Mouse (Mus musculus) CD4-positive, CD25-positive, alpha-beta regulatory T cell, adult 2 months (primary cell): ENCODE measurements around the gene Gm43191.
"Not testable (repeated sequence)": the region's sequence is repeated elsewhere in the genome, so short reads cannot be mapped to it uniquely, and the experiment has no call there.

ENCODE experiments used
- DNase-seq: peaks from one replicate; pipeline ENCODE4 v3.0.0-alpha.2; 2012; ENCODE audit warnings: low read depth, low spot score

Gene Gm43191

DNA sequence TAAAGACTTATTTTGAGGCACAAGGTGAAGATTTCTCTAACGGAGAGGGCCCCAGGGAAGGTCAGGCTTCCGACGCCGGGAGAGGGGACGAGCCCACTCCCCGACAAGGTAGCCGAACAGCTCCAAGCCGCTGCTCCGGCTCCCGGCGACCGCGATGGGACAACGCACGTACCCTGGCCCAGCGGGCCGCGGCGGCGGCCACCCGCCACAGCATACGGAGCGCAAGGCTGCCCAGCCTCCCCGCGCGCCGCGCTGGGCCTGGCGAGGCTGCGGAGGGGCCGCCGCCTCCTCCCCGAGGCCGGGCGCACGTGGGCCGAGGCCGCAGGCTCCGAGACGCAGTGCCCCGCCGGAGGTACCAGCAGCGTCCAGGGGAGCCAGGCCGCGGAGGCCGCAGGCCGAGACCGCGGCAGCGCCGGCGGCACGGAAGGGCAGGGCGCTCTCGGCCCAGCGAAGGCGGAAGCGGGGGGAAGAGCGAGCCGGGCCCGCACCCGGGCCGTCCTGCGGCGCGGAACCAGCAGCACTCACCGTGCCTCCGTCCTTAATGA is 19.1 kb downstream of the Gm43191 start:
- DNase-seq = no peak

DNA sequence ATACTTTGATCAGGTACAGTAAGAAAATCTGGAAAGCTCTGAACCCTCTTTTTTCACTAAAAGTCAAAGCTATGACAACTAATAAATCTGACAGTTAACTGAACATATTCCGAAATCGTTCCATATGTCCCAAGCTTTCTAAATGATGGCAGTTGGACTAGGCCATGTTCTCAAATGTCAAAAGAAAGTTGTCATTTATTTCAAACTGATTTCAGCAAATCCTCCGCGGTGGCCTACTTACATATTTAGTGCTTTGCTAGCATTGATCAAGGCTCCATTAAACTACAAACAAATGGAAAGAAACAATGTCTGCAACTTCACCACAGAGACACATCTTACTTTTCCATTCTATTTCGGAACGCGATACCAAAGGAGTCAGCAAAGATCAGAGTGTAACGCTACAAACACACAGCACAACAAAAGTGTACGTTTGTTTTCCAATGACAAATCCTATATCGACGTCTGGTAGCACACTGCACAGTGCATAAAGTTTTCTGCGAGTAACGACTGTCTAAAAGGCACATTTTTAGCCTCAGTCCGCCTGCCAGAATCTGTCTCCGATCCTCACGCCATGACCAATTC is 19.7 kb downstream of the Gm43191 start:
- no peak for DNase-seq

DNA sequence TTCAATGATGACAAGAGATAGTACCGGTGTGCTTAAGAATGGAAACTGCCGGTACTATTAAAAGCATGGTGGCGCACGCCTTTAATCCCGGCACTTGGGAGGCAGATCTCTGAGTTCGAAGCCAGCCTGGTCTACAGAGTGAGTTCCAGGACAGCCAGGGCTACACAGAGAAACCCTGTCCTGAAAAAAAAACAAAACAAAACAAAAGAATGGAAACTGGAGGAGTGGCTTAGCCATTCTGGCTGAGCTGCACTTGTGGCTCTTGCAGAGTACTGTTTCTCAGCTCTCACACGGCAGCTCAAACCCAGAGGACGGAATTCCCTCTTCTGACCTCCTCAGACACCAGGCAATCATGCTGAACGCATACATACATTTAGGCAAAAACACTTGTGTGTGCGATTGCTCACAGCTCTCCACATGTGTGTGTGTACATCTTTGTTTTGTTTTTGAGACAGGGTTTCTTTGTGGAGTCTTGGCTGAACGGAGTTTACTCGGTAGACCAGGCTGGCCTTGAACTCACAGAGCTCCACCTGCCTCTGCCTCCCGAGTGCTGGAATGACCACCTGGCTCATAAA is 21.1 kb downstream of the Gm43191 start:
- peak; percentile 32 for DNase-seq

DNA sequence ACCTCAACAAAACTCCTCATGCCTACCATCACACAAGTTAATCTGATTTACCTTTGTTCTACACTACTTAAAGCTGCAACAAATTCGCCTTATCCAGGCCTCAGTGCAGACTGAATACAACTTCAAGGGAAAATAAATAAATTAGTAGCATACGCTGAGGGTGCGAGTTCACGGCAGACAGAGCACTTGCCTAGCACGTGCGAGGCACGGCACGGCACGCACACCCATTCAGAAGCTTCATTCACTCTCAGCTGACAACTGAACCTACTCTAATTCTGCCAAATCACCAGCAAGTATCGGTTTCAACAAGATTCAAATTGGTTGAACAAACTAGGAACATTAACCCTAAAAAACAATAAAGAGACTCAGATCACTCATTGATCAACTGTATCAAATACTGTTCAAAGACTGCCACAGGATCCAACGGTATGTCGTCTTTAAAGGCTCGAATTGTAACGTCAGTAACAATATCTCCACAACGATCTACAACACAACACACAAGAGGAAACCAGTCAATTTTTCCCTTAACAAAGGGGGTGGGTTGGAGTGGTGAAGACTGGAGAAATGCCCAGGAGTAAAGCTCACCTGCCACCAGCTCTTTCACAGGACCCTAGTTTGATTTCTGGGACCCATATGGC is 22.0 kb downstream of the Gm43191 start:
- DNase-seq = peak; percentile 64

- DNase-seq = peak; percentile 47
Measured at GRCm38 (mm10) chr3:116656184-116656965, 24.7 kb downstream of the Gm43191 start.

GRCm38 (mm10) chr3:116654051-116654450 is 27.0 kb downstream of the Gm43191 start:
- DNase-seq = not testable (repeated sequence)

DNA sequence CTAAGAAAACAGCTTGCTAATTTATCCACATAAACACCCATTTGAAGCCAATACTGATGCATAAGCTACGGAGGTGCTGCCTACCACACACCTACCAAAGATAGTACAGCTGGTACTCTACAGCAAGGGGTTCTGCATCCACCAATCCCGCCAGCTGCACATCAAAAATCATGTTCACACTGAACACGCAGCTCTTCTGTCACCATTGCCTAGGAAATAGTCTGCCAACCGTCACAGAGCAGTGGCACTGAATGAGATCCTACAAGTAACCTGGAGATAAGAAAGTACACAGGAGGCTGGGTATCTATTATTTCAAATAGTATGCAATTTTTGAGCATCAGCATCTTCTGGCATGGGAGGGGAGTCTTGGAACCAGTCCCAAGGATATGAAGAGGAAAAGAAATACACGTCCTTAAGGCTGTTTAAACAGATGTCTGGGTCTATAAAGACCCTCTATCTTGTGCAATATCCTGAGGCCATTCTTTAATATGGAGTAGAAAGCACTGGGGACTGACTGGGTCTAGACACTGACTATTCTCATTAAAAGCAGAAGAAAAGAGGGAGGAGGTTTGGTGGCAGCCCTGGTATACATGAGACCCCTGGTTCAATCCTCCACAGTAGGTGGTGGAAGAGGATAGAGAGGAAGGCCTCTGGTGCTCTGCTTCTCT is 27.6 kb downstream of the Gm43191 start:
- no peak for DNase-seq

DNA sequence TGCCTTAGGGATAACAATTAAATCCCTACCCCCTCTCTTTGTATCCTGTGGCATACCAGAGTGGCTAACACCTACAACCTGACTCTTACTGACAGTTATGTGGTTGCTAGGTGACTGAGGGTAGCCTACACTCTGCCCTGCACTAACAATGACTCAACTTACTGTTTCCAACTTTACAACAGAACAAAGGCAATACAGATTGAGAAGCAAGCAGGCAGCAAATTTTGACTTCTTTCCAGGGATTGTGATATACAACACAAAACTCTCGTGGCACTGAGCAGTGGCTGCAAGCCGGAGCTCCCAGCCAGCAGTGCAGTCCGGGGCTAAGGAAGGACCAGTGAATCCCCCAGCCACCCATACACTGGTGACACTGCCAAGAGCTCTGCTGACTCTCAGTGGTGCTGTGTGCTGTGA is 29.0 kb downstream of the Gm43191 start:
- DNase-seq = no peak

GRCm38 (mm10) chr3:116650698-116651097 is 30.4 kb downstream of the Gm43191 start:
- no peak for DNase-seq

GRCm38 (mm10) chr3:116648805-116649204 is 32.3 kb downstream of the Gm43191 start:
- no peak for DNase-seq

- no peak for DNase-seq
Measured at GRCm38 (mm10) chr3:116646387-116646786, 34.7 kb downstream of the Gm43191 start.

- DNase-seq = no peak
Measured at GRCm38 (mm10) chr3:116642373-116642772, 38.7 kb downstream of the Gm43191 start.

DNA sequence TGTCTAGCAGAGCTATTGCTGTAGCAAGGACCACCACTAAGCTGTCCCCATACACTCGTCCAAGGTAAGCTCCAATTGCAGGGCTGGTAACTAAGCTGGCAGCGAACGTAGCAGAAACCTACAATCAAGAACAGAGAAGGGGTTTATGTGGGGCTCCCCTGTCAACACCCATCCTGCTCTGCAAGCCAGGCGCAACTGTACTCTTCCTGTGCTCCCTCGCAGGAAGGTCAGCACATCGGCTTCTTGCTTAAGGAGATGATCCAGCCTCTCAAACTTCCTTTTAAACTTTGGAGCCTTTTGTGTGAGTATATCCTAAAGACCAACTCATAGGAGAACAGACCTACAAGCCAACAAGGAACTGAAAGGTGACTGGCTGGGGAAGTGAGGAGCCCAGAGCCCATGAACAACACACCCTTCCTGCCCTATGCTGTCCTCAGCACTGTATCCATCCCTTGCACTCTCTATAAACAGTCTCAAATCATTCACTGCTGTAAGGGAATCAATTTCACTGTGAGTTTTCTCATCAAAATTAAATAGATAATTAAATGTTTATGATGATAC is 39.2 kb downstream of the Gm43191 start:
- DNase-seq = no peak

GRCm38 (mm10) chr3:116640024-116640423 is 41.0 kb downstream of the Gm43191 start:
- DNase-seq = no peak

GRCm38 (mm10) chr3:116638572-116638971 is 42.5 kb downstream of the Gm43191 start:
- DNase-seq = no peak

DNA sequence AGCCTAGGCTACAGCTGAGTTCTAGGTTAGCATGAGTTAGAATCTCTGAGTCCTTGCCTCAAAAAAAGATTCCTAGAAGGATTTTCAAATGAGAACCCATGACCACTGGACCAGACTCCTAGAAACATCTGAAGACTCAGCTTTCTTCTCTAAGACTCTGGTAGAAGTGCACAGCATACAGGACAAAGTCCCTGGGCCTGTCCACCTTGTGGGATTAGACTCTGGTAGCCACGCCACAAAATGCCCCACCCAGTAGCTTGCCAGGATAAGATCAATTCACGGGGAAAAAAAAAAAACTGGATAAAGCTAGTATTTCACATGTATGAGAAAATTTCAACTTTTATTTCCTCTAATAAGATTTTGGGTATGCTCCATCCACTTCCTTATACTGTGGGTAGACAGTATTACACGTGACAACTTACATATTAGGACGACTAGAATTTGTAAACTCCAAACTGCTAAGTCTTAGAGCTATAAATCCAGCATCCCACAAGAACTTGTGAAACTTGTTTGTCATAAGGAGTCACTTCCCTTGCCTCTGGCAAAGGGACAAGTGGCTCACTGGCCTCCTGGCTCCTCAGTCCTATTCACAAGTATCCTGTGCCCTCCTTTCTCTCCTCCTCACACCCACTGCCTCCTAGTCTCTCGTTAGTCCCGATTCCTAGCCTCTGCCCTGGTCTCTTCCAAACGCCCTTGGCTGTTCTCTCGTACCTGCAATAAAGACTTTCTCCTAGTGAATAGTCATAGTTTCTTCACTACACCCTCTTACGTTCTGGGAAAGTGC is 43.2 kb downstream of the Gm43191 start:
- no peak for DNase-seq

GRCm38 (mm10) chr3:116635799-116636198 is 45.3 kb downstream of the Gm43191 start:
- no peak for DNase-seq

DNA sequence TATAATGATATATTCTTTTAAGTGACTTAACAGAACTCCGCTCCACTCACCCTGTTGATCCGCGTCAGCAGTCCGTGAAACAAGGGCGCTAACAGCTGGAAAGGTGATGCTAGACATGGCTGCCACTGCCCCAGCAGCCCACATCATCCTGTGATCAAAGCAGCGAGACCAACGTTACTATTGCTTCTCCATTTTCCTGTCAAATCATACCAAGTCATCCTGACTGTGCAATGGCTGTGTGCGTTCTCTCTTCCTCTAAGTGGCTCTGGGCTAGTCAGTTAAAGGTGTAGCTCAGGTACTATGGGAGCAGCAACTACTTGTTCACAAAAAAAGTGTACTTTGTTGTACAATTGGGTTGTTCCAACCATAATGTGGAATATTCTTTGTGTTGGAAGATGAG is 46.2 kb downstream of the Gm43191 start:
- no peak for DNase-seq

GRCm38 (mm10) chr3:116634091-116634490 is 47.0 kb downstream of the Gm43191 start:
- no peak for DNase-seq

DNA sequence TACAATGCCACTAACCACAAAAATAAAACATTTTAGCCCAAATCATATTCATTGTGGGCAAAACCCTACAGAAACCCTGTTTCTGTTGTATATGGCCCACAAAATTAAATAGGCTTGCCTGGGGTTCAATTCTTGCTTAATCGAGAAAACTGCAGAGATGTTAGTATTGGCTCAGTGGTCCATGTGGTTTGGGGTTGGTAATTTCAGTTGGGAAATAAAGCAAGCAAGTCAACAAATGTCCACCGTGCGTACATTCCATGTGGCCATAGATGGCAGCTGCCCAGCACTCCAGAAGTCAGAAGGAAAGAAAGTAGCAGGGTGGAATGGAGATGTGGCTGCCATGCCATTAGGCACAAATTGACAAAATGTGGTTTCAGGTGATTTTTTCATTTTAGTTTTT is 48.1 kb downstream of the Gm43191 start:
- no peak for DNase-seq

DNA sequence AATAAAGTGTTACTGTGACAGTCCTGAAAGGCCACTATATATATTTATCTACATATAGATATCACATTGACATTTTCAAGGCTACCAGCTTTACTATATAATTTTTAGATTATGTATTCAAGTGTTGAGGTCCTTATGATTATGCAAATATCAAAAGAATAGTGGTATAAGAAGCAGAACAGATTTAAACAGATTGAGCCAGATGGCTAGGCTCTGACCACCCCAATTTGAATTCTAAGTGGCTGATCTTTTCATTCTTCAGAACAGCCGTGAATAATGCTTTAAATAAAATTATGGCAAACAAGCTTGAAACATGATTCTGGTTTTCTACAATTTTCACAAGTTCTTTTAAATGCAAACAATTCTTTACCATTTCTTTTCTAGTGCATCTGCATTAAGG is 49.6 kb downstream of the Gm43191 start:
- no peak for DNase-seq
